Mouse (Mus musculus): ENCODE results near the gene Cops2. TPM values are rescaled to one million over a fixed set of nuclear protein-coding genes. Genes with fewer than 3 reads are reported as not detected.

The Cops2 gene
- polyA plus RNA-seq, 1 experiment from 2014 or later = 65.2 TPM

DNA sequence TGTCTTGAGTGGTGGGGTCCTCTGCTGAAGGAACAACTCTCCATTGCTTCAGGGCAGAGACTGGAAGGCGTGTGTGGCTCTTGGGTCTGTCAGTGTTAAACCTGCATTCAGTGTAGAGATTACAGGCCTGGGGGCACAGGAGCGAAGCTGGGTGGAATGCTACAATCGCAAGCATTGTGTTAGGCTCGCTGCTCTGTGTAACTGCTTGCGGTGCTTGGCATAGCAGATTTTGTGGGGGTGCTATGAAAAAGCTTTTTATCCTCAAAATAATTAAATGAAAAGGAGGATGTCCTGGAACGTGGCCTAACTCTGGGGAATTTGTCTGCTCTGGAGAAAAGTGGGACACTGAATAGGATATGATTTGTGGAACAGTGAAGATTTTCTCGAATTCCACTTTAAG, 49.4 kb downstream of the Cops2 start:
- TF ChIP-seq CTCF (IDR thresholded peaks at IDR 0.05; ENCODE audit: low read depth) = no peak
- 82% methylated on average over 7 of the region's 7 CpGs for WGBS
- no peak overlapping the region for H3K9ac ChIP-seq (ENCODE audit: low read depth, low read length)
- H3K9me3 ChIP-seq (replicated peaks; ENCODE audit: low read length) = no peaks in the 10 kb centered on the region
- no peaks in the 10 kb centered on the region for H3K4me1 ChIP-seq (replicated peaks; ENCODE audit: insufficient read depth, low read length)
- H3K27me3 ChIP-seq (ENCODE audit: insufficient read depth, low read length) = no peaks in the 10 kb centered on the region
- ATAC-seq (replicated peaks; ENCODE audit: low FRiP score, low read depth) (no peak), DNase-seq (ENCODE audit: low spot score) (no peak)
- no peak overlapping the region for H3K27ac ChIP-seq
- H3K36me3 ChIP-seq (ENCODE audit: insufficient read depth, low read length) = no peaks in the 10 kb centered on the region
- no peak overlapping the region for H3K4me3 ChIP-seq (replicated peaks; ENCODE audit: low read depth, low read length)
- no peak overlapping the region for H3K4me2 ChIP-seq (ENCODE audit: low read length)

- TF ChIP-seq CTCF (IDR thresholded peaks at IDR 0.05; ENCODE audit: low read depth) = no peak
- Histone ChIP-seq H3K27me3 (ENCODE audit: insufficient read depth, low read length) (no peaks in the 10 kb centered on the region), H3K36me3 (ENCODE audit: insufficient read depth, low read length) (no peaks in the 10 kb centered on the region), H3K27ac (no peak overlapping the region), H3K4me3 (replicated peaks; ENCODE audit: low read depth, low read length) (no peak overlapping the region), H3K9me3 (replicated peaks; ENCODE audit: low read length) (no peaks in the 10 kb centered on the region), H3K4me1 (replicated peaks; ENCODE audit: insufficient read depth, low read length) (no peaks in the 10 kb centered on the region), H3K9ac (ENCODE audit: low read depth, low read length) (no peak overlapping the region), H3K4me2 (ENCODE audit: low read length) (no peak overlapping the region)
- WGBS = 48% methylated on average over 1 of the region's 1 CpGs
- DNase-seq (ENCODE audit: low spot score) = no peak
- no peak for ATAC-seq (replicated peaks; ENCODE audit: low FRiP score, low read depth)
These were observed 53.1 kb downstream of the Cops2 start for GRCm38 (mm10) chr2:125805826-125806225.

DNA sequence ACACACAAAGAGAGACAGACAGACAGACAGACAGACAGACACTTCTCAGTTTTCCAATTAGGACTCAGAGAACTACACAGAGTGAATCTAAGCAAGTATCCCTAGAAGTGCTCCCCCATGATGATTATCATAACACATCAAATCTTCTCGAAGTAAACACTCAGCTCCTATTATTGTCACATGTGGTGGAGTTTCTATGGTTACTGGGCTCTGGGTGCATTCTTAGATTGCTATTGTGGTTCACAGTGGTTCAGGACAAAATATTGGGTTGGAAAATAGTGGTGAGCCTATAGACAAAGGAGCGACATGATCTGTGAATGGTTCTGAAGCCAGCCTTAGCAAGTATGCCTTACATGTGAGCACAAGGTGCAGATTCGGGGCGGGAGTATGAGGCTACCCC, 57.0 kb downstream of the Cops2 start:
- H3K36me3 ChIP-seq (ENCODE audit: insufficient read depth, low read length) = no peaks in the 10 kb centered on the region
- H3K4me1 ChIP-seq (replicated peaks; ENCODE audit: insufficient read depth, low read length) = no peaks in the 10 kb centered on the region
- ATAC-seq (replicated peaks; ENCODE audit: low FRiP score, low read depth) (no peak), DNase-seq (ENCODE audit: low spot score) (no peak)
- 83% methylated on average over 4 of the region's 4 CpGs for WGBS
- no peak overlapping the region for H3K9ac ChIP-seq (ENCODE audit: low read depth, low read length)
- H3K9me3 ChIP-seq (replicated peaks; ENCODE audit: low read length) = no peaks in the 10 kb centered on the region
- no peaks in the 10 kb centered on the region for H3K27me3 ChIP-seq (ENCODE audit: insufficient read depth, low read length)
- H3K27ac ChIP-seq = no peak overlapping the region
- no peak for TF ChIP-seq CTCF (IDR thresholded peaks at IDR 0.05; ENCODE audit: low read depth)
- no peak overlapping the region for H3K4me2 ChIP-seq (ENCODE audit: low read length)
- no peak overlapping the region for H3K4me3 ChIP-seq (replicated peaks; ENCODE audit: low read depth, low read length)

- Histone ChIP-seq H3K9ac (ENCODE audit: low read depth, low read length) (no peak overlapping the region), H3K27ac (no peak overlapping the region), H3K9me3 (replicated peaks; ENCODE audit: low read length) (no peaks in the 10 kb centered on the region), H3K27me3 (ENCODE audit: insufficient read depth, low read length) (no peaks in the 10 kb centered on the region), H3K4me1 (replicated peaks; ENCODE audit: insufficient read depth, low read length) (no peaks in the 10 kb centered on the region), H3K4me3 (replicated peaks; ENCODE audit: low read depth, low read length) (no peak overlapping the region), H3K4me2 (ENCODE audit: low read length) (no peak overlapping the region), H3K36me3 (ENCODE audit: insufficient read depth, low read length) (no peaks in the 10 kb centered on the region)
- 33% methylated on average over 8 of the region's 8 CpGs for WGBS
- DNase-seq (ENCODE audit: low spot score) (no peak), ATAC-seq (replicated peaks; ENCODE audit: low FRiP score, low read depth) (no peak)
- TF ChIP-seq CTCF (IDR thresholded peaks at IDR 0.05; ENCODE audit: low read depth) = no peak
These were observed 57.9 kb downstream of the Cops2 start for GRCm38 (mm10) chr2:125801038-125801437.

DNA sequence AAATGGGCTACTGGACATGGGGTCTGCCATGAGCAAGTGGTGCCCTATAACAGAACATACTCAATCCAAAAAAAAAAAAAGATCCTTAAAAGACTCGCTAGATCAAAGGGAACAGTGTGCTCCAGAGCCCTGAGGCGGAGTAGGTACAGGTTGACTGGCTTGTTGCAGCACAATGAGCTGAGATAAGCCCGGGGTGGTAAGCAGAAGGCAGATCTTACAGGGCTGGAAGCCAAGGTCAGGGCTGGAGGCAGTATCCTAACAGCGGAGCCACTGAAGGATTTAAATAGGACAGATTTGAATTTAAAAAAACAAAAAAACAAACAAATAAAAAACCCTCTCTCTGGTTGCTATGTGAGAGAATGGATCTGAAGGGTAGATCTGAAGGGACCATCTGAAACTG, 58.5 kb downstream of the Cops2 start:
- Histone ChIP-seq H3K4me2 (ENCODE audit: low read length) (no peak overlapping the region), H3K9ac (ENCODE audit: low read depth, low read length) (no peak overlapping the region), H3K36me3 (ENCODE audit: insufficient read depth, low read length) (no peaks in the 10 kb centered on the region), H3K4me1 (replicated peaks; ENCODE audit: insufficient read depth, low read length) (no peaks in the 10 kb centered on the region), H3K4me3 (replicated peaks; ENCODE audit: low read depth, low read length) (no peak overlapping the region), H3K27me3 (ENCODE audit: insufficient read depth, low read length) (no peaks in the 10 kb centered on the region), H3K9me3 (replicated peaks; ENCODE audit: low read length) (no peaks in the 10 kb centered on the region), H3K27ac (no peak overlapping the region)
- DNase-seq (ENCODE audit: low spot score) = no peak
- no peak for ATAC-seq (replicated peaks; ENCODE audit: low FRiP score, low read depth)
- 65% methylated on average over 4 of the region's 4 CpGs for WGBS
- TF ChIP-seq CTCF (IDR thresholded peaks at IDR 0.05; ENCODE audit: low read depth) = no peak

DNA sequence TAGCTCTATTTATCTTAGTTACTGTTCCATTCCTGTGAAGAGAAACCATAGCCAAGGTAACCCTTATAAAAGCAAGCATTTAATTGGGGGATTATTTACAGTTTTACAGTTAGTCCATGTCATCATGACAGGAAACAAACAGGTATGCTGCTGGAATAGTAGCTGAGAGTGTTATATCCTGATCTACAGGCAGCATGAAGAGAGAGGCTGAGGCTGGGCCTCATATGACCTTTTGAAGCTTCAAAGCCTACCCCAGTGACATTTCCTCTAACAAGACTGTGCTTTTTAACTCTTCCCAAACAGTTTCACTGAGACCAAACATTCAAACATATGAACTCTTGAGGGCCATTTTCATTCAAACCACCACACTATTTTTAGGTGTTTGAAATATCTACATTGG, 61.1 kb downstream of the Cops2 start:
- Histone ChIP-seq H3K27me3 (ENCODE audit: insufficient read depth, low read length) (no peaks in the 10 kb centered on the region), H3K36me3 (ENCODE audit: insufficient read depth, low read length) (no peaks in the 10 kb centered on the region), H3K9me3 (replicated peaks; ENCODE audit: low read length) (no peaks in the 10 kb centered on the region), H3K4me3 (replicated peaks; ENCODE audit: low read depth, low read length) (no peak overlapping the region), H3K4me2 (ENCODE audit: low read length) (no peak overlapping the region), H3K9ac (ENCODE audit: low read depth, low read length) (no peak overlapping the region), H3K4me1 (replicated peaks; ENCODE audit: insufficient read depth, low read length) (no peaks in the 10 kb centered on the region), H3K27ac (no peak overlapping the region)
- DNase-seq (ENCODE audit: low spot score) (no peak), ATAC-seq (replicated peaks; ENCODE audit: low FRiP score, low read depth) (no peak)
- TF ChIP-seq CTCF (IDR thresholded peaks at IDR 0.05; ENCODE audit: low read depth) = no peak

DNA sequence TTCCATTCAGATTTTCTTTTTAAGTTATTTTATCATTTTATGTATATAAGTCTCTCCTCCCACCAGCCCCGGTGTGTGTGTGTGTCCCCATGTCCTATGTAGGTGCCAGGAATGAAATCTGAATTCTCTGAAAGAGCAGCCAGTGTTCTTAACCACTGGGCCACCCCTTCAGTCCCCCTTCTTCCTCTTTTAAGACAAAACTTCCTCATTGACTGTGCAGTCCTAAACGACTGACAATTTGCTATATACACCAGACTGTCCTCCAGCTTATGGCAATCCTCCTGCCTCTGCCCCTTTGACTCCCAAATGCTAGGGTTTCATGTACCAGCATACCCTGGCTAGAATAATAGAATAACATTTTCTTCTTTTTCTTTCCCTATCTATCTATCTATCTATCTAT, 63.8 kb downstream of the Cops2 start:
- TF ChIP-seq CTCF (IDR thresholded peaks at IDR 0.05; ENCODE audit: low read depth) = no peak
- no peak for DNase-seq (ENCODE audit: low spot score)

More for the DNA sequence above, 63.8 kb downstream of the Cops2 start:
- H3K27ac ChIP-seq = no peak overlapping the region
- ATAC-seq (replicated peaks; ENCODE audit: low FRiP score, low read depth) = no peak
- WGBS = 78% methylated on average over 2 of the region's 2 CpGs
- H3K4me2 ChIP-seq (ENCODE audit: low read length) = no peak overlapping the region
- no peaks in the 10 kb centered on the region for H3K36me3 ChIP-seq (ENCODE audit: insufficient read depth, low read length)
- H3K9me3 ChIP-seq (replicated peaks; ENCODE audit: low read length) = no peaks in the 10 kb centered on the region
- no peaks in the 10 kb centered on the region for H3K27me3 ChIP-seq (ENCODE audit: insufficient read depth, low read length)
- no peaks in the 10 kb centered on the region for H3K4me1 ChIP-seq (replicated peaks; ENCODE audit: insufficient read depth, low read length)
- H3K4me3 ChIP-seq (replicated peaks; ENCODE audit: low read depth, low read length) = no peak overlapping the region
- H3K9ac ChIP-seq (ENCODE audit: low read depth, low read length) = no peak overlapping the region

Measured in kidney, postnatal 0 days (tissue).